Mouse (Mus musculus) left cerebral cortex, adult 18-20 months (tissue): ENCODE results near the gene Ang. TPM values are rescaled to one million over a fixed set of nuclear protein-coding genes. Genes with fewer than 3 reads are reported as not detected.

Experiments
- DNase-seq, 2 experiments: peaks; one replicate each; pipeline ENCODE4 v3.0.0; 2021 to 2022; ENCODE audit warnings: low spot score in 2 of 2, mixed read lengths in 1 of 2
- total RNA-seq, 2 experiments: library from RNA; stranded (reverse); gene quantifications; 2 replicates each; pipeline ENCODE4 v1.2.3; 2021

Ang gene
- total RNA-seq, 2 experiments from 2014 or later = 4.0 to 4.3 TPM

GRCm38 (mm10) chr14:51127648-51128258, 36.8 kb downstream of the Ang start:
- DNase-seq = no peak

GRCm38 (mm10) chr14:51128775-51129623, 38.0 kb downstream of the Ang start:
- no peak for DNase-seq

- DNase-seq = no peak
These were observed 38.6 kb downstream of the Ang start for GRCm38 (mm10) chr14:51129624-51129975.

- DNase-seq = no peak
These were observed 39.5 kb downstream of the Ang start for GRCm38 (mm10) chr14:51130315-51130940.

GRCm38 (mm10) chr14:51131086-51131815, 40.3 kb downstream of the Ang start:
- DNase-seq = no peak

- no peak for DNase-seq
These were observed 41.4 kb downstream of the Ang start for GRCm38 (mm10) chr14:51132372-51132771.

GRCm38 (mm10) chr14:51140342-51140741, 49.4 kb downstream of the Ang start:
- DNase-seq = no peak

- no peak for DNase-seq
These were observed 51.2 kb downstream of the Ang start for GRCm38 (mm10) chr14:51142119-51142518.

GRCm38 (mm10) chr14:51142568-51142967, 51.6 kb downstream of the Ang start:
- no peak for DNase-seq

GRCm38 (mm10) chr14:51143287-51143686, 52.3 kb downstream of the Ang start:
- DNase-seq = peak in 1 of 2 experiments; percentile 7

GRCm38 (mm10) chr14:51143937-51144336, 53.0 kb downstream of the Ang start:
- DNase-seq = no peak

GRCm38 (mm10) chr14:51144451-51144850, 53.5 kb downstream of the Ang start:
- no peak for DNase-seq

GRCm38 (mm10) chr14:51145521-51145920, 54.6 kb downstream of the Ang start:
- DNase-seq = no peak

GRCm38 (mm10) chr14:51146685-51147084, 55.7 kb downstream of the Ang start, which contains the start of gene Rnase1:
Rnase1 (minus strand) TSS chr14:51146785.
- no peak for DNase-seq

GRCm38 (mm10) chr14:51148006-51148405, 57.1 kb downstream of the Ang start:
- DNase-seq = no peak

- DNase-seq = no peak
These were observed 58.2 kb downstream of the Ang start for GRCm38 (mm10) chr14:51149164-51149563.

- no peak for DNase-seq
These were observed 59.4 kb downstream of the Ang start for GRCm38 (mm10) chr14:51150206-51150831.
